Mouse (Mus musculus) left cerebral cortex, adult 11 months (tissue): ENCODE measurements around the gene Rer1.
A peak's percentile ranks its signal among the peaks of the same experiment; 100 is the strongest.

ENCODE experiments used
- DNase-seq: peaks from one replicate; pipeline ENCODE4 v3.0.0; 2022; ENCODE audit warnings: low spot score

Gene Rer1

DNA sequence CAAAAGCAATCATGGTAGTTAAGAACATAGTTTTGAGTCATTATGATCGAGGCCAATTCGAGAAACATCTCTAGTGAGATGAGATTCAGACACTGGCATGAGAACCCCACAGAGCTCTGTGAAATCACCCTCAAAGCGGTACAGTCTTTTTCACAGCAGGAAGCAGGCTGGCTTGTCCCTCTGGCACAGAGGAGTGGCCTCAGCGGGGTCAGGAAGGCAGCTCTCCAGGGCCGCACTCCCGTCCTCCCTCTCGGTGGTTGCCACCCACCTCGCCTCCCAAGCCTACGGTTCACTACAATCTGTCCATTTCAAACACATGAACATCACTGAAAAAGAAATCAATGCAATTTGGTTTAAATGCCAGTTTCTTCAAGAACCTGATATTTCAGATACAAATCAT is 11.8 kb downstream of the Rer1 start:
- no peak for DNase-seq

DNA sequence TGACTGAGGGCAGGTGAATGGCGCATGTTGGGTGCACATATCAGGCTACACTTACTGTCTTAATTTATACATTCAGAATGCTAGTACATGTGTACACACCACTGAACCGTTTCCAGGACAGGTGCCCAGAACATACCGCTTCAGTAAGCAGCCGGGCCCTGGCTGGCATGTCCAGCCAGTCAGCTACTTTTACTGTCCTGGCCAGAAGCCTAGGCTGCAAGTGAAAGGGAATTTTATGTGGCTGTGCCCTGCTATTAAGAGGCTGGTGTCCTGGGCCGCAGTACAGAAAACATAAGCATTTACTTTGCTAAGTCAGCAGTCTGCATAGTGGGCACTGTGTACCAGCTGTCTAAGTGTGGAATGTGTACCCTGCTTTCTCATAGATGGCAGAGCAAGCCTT is 15.3 kb downstream of the Rer1 start:
- no peak for DNase-seq

DNA sequence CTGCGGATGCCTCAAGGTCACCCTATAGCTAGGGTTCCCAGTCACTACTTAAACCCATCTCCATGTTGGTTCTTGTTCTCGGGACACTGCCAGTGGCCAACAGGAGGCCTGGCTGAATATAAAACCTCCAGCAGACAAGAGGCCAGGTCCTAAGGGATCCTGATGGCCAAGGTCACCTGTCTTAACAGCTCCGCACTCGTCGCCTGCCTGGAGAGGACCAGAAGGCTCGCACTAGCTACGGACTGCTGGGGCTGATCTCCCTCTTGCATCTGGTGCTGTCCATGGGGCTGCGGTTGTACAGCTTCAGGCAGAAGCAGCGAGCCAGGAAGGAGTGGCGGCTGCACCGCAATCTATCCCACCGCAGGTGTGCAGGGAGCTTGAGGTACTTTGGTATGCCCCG is 16.0 kb downstream of the Rer1 start:
- DNase-seq, result no peak

GRCm38 (mm10) chr4:155069191-155069590 is 17.0 kb downstream of the Rer1 start:
- DNase-seq, result no peak

DNA sequence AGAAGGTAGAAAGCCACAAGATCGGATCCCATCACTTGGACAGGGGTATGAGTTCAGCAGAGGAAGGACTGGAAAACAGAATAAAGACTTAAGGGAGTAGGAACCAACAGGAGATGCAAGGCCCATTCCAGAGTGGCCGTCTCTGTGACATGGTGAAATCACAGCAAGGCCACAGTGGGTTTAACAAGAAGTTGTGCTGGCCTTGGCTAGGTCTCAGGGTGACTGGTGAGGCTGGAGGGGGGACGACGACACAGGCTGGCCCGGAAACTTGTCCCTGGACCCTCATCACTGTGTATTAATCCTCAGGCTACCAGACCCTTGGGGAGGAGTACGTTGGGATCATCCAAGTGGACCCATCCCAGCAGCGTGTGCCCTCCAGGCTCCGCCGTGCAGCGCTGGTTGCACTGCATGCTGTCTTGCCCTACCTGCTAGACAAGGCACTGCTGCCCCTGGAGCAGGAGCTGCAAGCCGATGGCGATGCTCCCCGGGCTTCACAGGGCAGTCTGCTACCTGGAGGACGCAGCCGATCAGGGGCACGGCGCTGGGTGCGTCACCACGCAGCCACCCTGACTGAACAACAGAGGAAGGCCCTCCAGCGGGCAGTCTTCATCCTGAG is 17.7 kb downstream of the Rer1 start:
- DNase-seq, result no peak

DNA sequence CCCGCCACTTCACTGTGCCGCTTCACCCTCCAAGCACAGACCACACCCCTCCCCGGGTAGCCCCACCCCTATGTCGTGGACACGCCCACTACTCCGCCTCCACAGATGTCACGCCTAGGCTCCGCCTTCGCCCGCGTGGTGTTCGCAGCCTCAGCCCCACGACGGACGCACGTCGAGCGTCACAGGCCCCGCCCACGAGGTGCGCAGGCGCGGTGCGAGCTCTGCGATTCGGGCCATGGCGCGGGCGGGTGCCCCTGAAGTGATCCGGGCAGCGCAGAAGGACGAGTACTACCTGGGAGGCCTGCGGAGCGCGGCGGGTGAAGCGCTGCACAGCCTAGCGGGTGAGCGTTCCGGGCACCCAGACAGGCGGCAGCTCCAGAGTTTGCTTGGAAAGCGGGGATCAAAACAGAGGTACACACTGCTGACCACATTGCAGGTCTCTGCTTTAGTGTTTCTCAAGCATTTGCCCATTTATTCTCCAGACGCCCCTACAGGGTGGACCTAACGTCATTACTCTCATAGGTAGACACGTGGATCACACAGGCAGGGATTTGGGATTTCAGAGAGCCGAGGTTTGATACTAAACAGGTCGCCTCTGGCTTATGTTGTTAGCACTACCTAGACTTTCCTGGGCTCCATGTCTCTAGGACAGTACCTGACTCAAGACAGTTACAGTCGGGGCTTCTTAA is 19.2 kb downstream of the Rer1 start, which contains the start of gene Pex10:
TSS of gene Pex10 (plus strand) at position 183 of the 689 bp plus-strand sequence.
- DNase-seq, result peak; percentile 94

DNA sequence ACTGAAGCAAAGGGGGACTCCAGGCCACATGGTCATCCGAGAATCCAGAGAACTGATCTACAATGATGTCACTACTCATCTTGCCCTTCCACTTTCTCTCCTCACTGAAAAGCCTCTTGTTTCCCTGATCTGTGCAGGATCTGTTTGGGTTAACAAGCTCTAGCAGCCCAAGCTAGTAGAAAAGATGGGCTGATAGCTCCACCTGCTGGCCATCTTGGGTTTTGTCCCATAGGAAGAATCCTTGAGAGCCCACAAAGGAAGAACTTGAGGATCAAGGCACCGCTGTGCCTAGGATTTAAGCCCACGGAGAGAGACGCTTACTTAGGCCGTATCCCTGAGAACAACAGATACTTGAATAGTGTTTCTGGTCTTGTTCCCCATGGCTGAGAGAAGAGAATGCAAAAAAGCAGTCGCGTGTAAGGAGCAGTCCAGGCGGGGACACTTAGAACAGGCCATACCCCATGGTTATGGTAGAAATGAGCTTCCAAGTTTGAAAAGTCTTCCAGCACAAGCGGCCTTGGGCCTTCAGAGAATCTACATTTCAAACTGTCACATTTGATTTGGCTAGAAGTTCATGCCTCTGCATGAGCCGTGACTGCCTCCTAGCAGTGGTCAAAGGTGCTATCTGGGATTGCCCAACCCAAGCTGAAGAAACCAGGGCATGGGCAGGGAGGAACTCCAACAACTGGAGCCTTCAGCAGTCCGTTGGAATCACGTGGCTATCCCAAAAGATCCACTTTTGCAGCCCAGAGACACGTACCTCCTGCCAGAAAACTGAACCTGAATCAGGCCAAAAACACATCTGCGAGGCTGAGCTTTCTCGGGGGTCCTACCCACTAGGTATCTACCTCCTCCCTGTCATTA is 20.0 kb downstream of the Rer1 start:
- peak; percentile 87 for DNase-seq

GRCm38 (mm10) chr4:155064474-155064873 is 21.7 kb downstream of the Rer1 start:
- no peak for DNase-seq

GRCm38 (mm10) chr4:155063895-155064294 is 22.3 kb downstream of the Rer1 start:
- DNase-seq, result no peak

DNA sequence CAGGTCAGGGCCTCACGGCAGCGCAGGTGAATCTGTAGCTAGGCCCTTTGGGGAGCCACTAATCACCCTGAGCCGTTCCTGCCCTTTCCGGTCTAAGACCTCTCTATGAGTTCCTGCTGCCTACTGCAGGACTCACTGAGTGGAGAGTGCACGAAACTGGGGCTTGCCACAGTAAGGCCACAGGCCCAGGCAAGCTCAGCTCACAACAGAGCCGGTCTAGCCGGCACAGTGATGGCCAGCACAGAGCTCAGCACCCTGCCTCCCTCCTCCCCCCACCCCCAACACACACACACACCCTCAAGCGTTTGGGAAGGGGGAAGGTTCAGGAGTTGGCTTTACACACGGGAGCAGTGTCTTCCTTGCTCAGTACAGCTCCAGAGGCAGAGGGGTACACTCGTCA is 27.9 kb downstream of the Rer1 start:
- DNase-seq, result no peak

DNA sequence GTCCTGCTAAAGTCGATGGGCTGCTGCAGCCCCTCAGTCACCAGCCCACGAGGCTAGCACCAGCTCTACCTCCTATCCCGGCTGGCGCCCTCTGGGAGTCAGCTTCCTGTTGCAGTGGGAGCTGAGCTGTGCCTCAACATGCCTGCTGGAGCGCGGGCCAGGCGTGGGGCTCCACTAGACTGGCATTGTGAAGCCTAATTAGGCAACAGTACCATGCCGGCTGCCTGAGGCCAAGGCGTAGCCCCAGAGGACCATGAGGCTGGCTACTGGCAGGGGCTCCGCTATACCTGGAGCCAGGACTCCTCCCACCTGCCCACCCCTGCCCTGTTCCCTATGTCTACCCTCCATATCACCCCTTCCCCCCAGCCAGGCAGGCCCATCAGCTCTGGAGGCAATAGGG is 29.5 kb downstream of the Rer1 start, which contains the start of gene Plch2:
TSS of gene Plch2 (minus strand) at position 61 of the 400 bp plus-strand sequence.
- no peak for DNase-seq

DNA sequence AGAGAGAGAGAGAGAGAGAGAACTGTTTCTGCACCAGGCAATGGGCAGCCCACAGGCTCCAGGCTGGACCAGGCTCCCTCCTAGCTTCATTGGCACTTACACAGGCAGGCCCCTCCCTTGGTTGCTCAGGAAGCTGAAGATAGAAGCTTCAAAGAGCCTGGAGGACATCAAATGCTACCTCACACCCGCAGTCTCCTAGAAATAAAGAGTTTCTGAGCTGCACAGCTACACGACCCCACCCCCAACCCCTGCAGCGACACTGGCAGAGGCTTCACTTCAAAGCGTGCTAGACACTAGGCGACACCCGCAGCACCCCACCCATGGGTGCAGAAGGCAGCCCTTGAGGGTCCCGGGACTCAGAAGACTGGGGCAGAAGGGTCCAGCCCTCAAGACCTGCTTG is 36.1 kb downstream of the Rer1 start:
- DNase-seq, result no peak

DNA sequence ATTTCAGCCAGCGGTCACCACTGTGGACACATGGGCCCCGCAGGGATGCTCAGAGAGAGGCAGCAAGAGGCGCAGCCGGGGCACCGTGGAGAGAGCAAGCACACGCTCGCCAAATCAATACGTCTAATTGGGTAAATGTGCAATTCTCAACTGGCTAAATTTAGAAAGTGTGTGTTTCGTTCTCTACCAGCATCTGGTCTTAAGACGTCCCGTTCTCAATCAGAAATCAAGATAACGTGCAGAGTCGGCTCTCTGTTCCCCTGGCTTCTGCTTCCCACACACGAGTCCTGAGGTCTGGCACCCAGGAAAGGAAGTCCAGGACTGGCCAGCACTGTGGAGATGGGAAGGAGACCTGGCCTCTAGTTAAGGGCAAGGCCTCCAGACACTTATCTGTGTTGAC is 39.5 kb downstream of the Rer1 start:
- DNase-seq, result no peak

DNA sequence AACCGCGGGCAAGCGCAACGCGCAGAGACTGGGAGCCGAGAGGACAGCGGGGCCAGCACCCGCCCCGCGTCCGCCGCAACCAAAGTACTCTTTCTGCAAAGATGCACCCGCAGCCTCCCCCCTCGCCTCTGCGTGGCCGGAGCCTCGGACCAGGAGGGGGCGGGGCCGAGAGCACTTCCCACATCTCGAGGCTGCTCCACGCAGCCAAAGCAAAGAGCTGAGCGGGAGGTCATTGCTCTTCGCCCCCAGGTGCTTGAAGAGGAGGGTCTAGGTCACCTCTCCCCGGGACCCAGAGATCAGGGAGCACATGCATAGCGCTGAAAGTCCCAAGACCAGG is 42.9 kb downstream of the Rer1 start:
- no peak for DNase-seq

DNA sequence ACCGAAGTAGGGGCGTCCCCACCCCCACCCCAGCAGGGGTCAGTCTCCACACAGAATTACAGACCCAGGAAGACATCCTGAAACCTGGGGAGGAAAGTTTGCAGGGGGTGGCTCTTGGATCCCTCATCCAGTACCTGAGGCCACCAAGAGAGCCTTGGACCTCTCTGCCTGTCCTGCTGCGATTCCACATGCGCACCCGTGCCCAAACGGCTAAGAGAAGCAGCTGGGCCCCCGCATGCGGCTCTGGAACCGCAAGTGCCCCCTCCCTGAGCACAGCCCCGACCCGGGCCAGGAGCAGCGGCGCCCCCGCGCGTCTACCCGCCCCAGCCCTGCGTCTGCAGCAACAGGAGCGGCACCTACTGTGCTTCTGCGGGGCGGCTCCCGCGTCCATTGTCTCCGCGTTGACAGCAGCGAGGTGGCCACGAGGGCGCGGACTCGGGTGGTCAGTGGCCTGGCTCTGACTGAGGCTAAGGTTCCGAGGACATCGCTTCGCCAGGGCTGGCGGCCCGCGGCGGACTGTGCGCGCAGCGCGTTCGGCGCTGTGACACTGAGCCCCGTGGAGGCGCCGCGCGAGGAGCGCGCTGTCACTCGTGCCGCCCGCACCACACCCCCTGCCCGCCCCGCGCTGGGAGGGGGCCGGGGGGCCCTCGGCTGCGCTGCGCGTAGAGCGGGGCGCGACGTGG is 43.4 kb downstream of the Rer1 start:
- no peak for DNase-seq

DNA sequence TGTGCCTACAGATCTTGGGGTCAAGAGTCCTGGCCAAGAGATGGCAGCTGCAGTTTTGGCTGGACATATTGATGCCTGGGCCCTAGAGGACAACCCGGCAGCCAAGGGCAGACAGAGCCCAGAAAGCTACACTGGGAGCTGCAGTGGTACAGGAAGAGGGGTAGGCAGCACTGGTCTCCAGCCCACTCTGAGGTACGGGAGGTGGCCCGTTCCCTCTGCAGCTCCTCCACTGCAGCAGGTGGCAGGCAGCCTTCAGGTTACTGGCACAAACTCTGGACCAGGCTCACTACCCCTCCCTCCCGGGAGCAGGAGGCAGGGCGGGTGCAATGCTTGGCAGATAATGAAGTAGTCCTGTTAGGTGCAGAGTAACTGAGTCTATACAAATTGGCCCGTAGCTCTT is 45.5 kb downstream of the Rer1 start:
- no peak for DNase-seq

- no peak for DNase-seq
Observed at GRCm38 (mm10) chr4:155040197-155040596, 46.0 kb downstream of the Rer1 start.

DNA sequence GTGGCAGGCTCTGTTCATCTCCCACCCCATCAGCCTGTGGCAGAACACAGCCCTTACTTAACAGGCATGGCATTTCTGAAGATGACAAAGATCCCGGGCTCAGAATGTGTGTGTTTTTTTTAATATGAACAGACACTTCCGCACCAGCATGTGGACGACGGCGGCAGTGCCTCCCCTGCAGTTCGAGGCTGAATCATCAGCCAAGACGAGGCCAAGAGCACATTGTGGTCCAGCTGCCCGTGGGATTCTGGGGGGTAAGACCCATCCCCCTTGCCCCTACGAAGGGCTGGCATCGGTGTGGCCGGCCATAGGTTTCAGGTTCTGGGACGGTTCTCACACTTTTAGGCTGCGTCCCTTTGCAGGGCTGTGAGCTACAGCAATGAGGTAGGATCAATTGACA is 51.4 kb downstream of the Rer1 start:
- no peak for DNase-seq

DNA sequence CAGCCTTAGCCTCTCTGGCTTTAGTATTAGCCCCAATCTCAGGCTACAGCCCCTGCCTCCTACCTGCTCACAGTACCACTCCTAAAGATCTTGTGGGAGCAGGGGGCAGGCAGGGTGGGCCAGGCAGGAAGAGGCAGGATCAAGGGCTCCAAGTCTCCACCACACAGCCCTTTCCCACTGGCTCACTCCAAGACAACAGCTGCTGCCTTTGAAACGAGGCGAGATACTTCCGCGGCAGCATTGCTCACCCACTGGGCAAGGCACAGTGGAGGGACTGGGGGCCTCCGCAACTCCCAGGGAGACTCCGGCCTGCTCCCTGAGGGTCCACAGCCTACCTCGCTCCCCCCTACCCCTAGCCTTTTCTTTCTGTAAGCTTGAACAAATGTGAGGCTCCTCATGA is 52.0 kb downstream of the Rer1 start:
- DNase-seq, result no peak

GRCm38 (mm10) chr4:155033115-155033514 is 53.1 kb downstream of the Rer1 start:
- no peak for DNase-seq

DNA sequence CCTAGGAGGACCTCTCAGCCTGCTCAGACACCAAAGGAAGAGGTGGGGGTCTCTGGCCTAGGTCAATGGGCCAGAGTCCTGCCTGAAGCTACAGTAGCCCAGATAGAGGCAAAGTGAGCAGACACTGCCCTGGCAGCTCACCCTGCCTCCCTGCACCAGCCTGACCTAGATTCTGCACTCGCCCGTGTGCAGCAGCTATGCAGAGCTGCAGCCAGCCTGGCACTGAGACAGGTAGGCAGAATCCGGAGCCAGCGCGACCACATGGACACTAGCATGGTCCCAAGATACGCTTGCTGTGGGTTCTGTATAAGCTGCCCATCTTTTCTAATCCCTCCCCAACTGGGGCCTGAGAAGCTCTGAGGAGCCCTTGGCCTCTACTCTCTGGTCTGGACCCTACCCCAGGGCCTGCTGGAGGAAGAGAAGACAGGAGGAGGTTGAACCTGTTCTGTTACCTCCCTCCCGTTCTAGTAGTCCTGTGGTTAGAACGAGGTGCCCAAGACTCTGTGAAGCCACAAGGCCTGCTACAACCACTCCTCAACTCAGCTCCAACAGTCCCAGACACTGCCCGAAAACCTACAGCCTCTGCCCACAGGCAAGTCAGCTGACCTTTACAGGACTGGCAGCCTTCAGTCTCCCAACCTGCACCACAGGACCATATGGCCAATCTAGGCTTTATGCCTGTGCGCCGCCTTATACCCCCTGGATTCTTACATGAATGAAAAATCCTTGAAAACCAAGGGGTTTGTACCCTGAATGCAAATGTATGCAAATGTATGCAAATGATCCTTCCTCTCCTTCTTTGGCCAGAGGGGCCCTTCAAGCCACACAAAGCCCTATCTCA is 61.8 kb downstream of the Rer1 start:
- no peak for DNase-seq
